Mouse (Mus musculus): ENCODE measurements around the gene Flcn.

- no peak for TF ChIP-seq GATA1 (IDR thresholded peaks at IDR 0.05; ENCODE audit: low read length)
- no peak for TF ChIP-seq TAL1 (IDR thresholded peaks at IDR 0.05; ENCODE audit: low read length)
Observed at GRCm38 (mm10) chr11:59769307-59769706, 40.5 kb downstream of the Flcn start.
